Mouse (Mus musculus) 3134 (cell line): Measurements from ENCODE around the gene Tifab.

Source experiments
- DNase-seq: peaks from one replicate; pipeline ENCODE4 v3.0.0-alpha.2; 2011; ENCODE audit warnings: low spot score; ENCODE audit not compliant: insufficient read length; ENCODE audit errors: extremely low read depth

Gene Tifab

DNA sequence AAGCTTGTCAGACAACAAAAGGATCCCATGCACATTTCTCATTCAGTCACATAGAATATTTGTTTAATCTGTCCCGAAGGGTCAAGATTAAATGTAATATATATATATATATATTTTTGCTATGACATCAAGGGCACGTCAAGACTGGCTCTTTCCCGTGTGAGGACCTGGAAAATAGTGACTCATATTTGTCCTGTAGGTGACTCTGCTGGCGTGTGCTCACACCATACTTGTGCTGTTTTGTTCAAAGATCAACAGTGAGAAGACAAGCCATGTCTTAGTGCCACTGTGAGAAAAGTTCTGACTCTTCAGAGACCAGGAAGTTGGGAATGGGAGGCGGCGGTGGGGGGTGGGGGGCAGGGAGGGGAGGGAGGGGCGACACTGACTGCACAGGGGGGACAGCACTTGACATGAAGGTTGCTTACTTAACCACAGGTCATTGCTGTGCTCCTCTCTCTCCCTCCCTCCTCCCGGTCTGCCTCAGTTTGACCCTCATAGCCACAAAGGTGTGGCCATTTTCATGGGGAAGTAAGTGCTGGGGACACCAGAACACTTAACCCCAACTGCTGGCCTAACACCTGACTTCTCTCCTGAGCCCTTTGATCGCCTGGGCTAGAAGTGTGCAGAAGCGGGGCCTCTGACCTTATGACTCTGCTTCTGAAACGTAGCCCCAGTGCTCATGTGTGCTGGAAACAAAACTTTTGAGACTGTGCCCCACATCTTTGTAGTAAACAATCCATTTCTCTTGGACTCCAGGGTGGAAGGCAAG, 36.1 kb downstream of the Tifab start:
- DNase-seq, result no peak

DNA sequence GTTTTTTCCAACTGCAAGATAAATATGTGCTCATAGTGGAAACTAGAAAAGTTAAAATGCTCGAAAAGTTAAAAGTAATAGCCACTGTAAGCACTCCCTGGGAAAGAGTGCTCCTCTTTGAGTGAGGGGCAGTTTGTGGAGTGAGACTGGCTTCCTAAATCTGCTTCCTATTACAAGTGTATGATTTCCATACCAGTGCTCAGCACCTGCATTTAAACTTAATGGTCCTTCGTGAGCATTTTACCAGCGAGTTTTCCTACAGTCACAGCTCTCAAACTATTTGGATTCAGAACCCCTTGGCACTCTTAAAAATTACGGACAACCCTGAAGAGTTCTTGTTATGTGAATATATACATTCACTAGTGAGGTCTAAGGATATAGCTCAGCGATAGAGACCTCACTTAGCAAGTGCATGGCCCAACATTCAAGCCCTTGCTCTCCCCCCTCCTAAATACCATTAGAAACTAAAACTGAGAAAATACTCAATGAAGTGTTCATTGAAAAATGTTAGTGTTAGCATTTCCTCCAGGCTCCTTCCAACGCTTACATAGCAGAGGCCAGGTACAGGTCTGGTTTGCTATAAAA, 39.4 kb downstream of the Tifab start:
- no peak for DNase-seq

DNA sequence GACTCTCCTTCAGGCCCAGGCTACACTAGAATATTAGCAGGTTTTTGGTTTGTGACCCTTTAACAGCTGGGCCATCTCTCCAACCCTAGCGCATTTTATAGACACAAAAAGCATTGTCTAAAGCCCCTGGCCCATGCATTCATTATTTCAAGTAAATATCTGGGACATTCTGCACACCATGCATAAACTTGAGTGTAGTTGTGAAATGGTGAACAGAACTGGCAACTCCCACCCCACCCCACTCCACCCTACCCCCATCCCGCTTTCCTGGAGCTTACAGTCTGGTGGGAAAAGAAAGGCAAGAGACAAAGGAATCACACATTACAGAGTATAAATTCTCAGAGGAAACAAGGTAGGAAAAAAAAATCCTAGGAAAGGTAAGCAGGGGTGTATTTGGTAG, 42.5 kb downstream of the Tifab start, which contains the start of gene H2afy:
H2afy (minus strand) TSS at position 162 of the 400 bp plus-strand sequence.
- no peak for DNase-seq

DNA sequence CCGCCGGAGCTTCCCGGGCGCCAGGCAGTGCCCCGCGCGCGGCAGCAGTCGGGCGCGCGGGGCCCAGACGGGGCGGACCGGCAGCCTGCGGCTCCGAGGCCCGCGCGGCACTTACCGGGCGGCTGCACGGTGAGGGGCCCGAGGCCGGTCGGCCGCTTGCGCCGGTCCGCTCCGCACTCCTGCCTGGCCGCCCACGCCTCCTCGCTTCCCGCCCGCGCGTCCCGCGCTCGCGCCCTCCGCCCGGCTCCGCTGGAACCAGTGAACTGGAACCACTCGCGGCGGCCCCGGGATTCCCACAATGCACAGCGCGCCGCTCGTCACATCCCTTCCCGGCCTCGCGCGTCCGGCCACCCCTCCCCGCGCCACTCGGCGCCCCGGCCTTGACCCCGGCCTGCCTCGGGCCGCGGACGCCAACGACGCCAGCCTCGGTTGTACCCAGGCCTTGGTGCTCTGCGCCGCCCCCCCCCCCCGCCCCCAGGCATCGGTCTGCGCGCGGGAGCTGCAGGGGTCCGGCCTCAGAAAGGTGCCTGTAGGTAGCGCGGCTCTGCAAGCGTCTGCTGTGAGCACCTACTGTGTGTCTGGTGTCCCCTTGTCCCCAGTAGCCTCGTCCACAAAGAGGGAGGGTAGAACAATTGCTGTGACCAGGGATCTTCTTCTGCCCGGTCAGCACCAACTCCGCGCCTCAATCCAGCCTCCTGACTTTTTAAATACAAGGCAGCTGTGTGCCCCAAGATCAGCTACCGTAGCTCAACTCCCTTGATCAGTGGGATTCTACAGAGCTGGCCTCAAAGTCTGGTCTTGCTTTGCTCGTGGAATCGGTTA, 43.2 kb downstream of the Tifab start:
- DNase-seq, result peak; percentile 81

DNA sequence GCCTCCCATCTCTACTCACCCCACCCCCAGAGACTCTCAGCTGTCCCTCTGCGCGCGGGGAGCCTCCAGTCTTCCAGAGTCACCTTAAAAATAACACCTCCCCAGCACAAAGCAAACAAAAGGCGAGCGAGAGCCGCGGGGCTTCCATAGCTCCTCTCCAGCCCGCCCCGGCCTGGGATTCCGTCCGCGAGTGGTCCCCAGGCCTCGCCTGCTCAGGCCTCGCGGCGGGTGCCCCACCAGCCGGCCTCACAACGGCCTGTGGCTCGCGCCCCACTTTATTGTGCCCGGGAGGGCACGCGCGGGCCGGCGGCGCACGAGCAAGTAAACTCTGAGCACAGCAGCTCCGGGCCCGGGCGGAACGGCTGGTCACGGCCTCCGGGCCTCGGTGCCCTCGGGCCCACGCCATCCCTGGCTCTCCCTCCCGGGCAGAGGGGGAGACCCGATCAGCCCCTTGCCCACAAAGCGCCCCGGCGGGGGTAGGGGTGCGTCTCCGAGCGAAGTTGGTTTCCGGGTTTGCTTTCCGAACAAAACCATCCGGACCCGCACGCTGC, 44.0 kb downstream of the Tifab start:
- peak; percentile 63 for DNase-seq

DNA sequence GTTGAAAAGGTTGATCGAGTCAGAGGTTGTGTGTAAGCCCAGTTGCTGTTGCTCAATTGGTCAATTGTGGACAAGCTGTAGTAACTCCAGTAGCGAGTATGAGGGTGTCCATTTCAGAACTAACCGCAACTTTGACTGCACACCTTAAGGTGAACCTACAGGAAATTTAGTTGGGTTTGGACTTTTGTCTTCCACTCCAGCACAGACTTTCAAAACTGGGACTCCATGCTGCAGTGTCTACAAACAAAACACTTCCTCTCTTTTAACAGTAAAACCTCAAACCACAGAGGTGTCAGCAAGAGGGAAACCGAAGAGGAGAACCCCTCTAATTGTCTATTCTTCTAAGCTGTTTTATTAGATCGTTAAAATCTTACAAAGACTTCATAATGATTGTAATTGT, 44.7 kb downstream of the Tifab start:
- DNase-seq, result no peak

DNA sequence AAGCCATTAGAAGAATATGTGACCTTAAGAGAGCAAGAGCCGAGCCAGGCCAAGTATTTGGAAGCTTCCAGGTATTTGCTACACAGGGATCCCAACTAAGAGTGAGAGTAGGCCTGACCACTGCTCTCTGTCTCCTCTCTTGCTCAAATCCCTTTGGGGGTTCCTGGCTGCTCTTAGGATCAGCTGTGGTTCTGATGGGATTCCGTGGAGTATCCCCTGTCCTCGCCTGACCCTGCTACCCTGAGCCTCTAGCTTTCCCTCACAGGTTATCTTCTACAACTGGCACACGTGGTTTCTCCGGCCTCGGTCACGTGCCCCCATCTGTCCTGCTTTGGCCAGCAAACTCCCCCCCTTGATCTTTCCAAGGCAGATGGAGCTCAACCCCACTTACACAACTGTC, 45.7 kb downstream of the Tifab start:
- no peak for DNase-seq

DNA sequence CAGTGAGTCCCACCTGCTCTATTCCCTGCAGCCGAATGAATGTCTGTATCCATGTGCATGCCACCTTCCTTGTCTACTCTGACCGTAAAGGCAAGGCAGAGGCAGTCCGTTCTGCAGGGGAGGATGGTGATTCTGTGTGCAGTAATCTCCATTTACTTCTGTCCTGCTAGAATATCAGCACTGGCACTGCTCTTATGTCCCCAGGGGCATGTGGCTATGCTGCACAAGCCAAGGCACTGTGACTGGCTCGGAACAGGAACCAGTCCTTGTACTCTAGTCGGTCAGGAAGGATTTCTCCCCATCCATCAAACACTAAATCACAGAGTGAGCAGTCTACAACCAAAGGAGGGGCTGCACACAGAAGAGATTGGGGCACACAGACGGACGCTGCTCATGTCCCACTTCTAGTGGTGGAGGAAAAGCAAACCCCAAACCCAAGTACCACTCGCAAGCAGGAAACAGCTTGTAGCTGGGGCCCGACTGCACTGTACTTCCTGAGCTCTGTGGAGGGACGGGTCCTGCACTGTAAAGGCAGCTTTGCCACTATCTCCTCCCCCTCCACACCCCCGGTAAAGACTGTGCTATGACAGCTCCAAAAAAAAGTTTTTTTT, 46.3 kb downstream of the Tifab start:
- no peak for DNase-seq

DNA sequence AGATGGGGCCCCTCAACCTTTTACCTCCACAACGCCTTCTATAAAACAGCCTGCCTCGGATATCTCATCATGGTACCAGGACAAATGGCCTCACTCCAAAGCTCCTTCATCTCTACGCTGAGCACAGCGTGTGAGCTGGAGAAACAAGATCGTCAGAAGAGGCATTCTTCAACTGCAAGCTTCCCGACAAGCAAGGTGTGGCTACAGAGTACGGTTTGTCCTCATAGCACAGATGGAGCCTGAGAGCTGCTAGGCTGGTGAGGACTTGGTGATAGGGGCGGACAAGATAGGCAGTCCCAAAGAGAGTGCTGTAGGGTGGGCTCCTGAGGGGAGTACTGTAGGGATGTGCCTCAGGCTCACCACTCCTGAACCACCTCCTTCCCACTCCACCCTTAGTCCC, 48.1 kb downstream of the Tifab start:
- no peak for DNase-seq

DNA sequence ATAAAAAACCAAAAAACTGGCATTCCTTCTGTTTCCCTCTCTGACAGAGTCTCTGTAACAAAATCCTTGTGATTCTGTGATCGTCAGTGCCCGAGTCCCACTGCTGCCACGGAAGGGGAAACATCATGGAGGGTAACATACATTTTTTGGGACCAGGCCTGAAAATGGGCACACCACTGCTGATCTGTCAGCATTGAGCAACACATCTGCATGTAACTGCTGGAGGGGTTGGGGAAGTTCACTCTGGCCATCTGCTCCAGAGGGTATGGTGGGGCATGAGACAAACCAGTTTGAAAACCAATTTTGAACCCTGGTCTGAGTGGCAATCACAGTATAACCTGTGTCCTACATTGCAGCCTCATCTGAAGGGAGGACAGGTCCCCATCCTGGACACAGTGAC, 49.1 kb downstream of the Tifab start:
- no peak for DNase-seq

DNA sequence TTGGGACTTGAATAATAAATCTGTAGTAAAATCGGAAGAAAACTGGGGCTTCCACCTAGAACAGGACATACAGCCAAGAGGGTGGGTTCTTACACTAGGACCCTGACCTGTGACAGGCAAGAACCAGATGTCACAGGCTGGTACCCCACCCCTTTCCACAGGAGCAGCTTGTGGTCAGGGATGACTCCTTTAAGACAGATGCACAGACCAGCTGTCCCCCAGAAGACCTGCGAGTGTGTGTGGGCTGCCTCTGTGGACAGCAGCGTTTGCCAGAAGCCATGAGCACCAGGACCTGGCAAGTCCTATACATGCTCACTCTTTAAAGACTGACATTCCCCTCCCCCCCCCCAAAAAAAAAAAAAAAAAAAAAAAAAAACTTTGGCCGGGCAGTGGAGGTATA, 49.7 kb downstream of the Tifab start:
- no peak for DNase-seq

DNA sequence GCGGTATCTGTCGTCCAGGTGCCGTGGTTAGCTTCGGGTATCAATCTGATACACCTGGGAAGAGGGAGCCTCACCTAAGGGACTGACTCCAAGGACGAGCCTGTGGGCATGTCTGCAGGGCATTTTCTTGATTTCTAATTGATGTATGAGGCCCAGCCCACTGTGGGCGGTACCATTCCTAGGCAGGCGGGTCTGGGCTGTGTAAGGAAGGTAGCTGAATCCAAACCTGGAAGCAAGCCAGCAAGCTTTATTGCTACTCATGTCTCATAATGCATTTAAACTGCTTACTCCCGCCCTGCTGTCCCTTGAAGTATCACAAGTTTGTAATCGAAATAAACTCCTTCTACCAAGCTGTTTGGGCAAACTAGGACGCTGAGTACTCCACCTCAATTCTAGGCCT, 53.1 kb downstream of the Tifab start:
- no peak for DNase-seq
